ENCODE assay signal across 9 mouse cellular contexts in the genomic region with DNA sequence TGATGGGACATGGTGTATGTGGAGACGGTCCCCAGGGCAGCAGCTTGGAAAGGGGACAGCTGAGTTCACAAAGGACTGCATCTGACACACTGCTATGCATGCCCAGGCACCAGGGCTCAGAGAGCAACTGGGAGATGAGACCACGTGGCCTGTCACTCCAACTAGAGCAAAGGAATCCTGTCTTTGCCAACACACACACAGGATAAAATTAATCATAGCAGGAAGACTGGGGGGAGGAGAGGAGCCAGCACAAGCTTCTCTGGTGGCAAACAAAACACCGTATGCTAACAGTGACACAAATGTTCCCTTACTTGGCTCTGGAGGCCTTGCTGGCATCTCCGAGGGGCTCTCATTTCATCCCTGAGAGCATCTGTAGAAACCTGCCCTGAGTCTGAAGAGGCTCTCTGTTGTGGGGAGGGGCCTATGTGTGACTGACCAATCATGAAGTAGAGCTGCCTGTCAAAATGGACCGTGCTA.
DNase-seq lines count a peak whose midpoint lies in the region; ATAC-seq and TF ChIP-seq lines count a peak whose summit lies in the region.
"Had no signal": no experiment of that assay in that cellular context is flagged by ENCODE, and none has a peak within 500 bp of the region (broad histone marks: within the 10 kb centered on the region; RNA-seq: fewer than 3 reads in every experiment).

No protein-coding gene starts in this region.

- H3K9me3 ChIP-seq in heart, embryonic 16.5 days (replicated peaks; ENCODE audit: control insufficient read depth, low read length), result no peaks in the 10 kb centered on the region
- no peaks in the 10 kb centered on the region for H3K9me3 ChIP-seq in hindbrain, embryonic 15.5 days
- H3K9me3 ChIP-seq in liver, postnatal 0 days (ENCODE audit: low read length), result no peaks in the 10 kb centered on the region

- no peaks in the 10 kb centered on the region for H3K36me3 ChIP-seq in heart, embryonic 16.5 days (ENCODE audit: control insufficient read depth, insufficient read depth)
- H3K36me3 ChIP-seq in hindbrain, embryonic 15.5 days, result no peaks in the 10 kb centered on the region
- no peaks in the 10 kb centered on the region for H3K36me3 ChIP-seq in liver, postnatal 0 days (replicated peaks; ENCODE audit: insufficient read depth, low read length)

- peak overlapping the region; percentile 33; the same call in 1 of the 2 replicates for H3K27ac ChIP-seq in heart, embryonic 16.5 days (ENCODE audit: low read length)
- H3K27ac ChIP-seq in hindbrain, embryonic 15.5 days (replicated peaks), result no peak overlapping the region
- H3K27ac ChIP-seq in liver, postnatal 0 days (ENCODE audit: low read depth), result no peak overlapping the region

- no peak overlapping the region for H3K9ac ChIP-seq in heart, embryonic 16.5 days (ENCODE audit: low read length)
- no peak overlapping the region for H3K9ac ChIP-seq in hindbrain, embryonic 15.5 days
- no peak overlapping the region for H3K9ac ChIP-seq in liver, postnatal 0 days (replicated peaks)

- peak; percentile 73 for ATAC-seq in heart, embryonic 16.5 days (replicated peaks; ENCODE audit: extremely low read depth, insufficient read depth, low FRiP score)
- ATAC-seq in hindbrain, embryonic 15.5 days (ENCODE audit: low FRiP score, low read depth), result peak; percentile 85
- ATAC-seq in liver, postnatal 0 days, result no peak

- H3K4me3 ChIP-seq in heart, embryonic 16.5 days (ENCODE audit: low read length), result no peak overlapping the region
- H3K4me3 ChIP-seq in hindbrain, embryonic 15.5 days, result no peak overlapping the region
- no peak overlapping the region for H3K4me3 ChIP-seq in liver, postnatal 0 days (ENCODE audit: low read depth, low read length)
- H3K4me3 ChIP-seq: megakaryocyte, embryonic 14.5 days had no signal

- DNase-seq in heart, postnatal 4 days, result no peak
- DNase-seq in Muller cell, postnatal 12 days (ENCODE audit: inconsistent ontology term), result peak; percentile 57
- DNase-seq in brain, adult 2 months (ENCODE audit: low read depth, low spot score), result peak; percentile 85
- DNase-seq in liver, postnatal 0 days, result no peak
- no peak for DNase-seq in thymus, postnatal 0 days (ENCODE audit: low spot score)
- DNase-seq: thymus, adult 18-20 months had no signal

- TF ChIP-seq EP300 in liver, postnatal 0 days (IDR thresholded peaks at IDR 0.05; ENCODE audit: low read depth), result no peak

- 33% methylated on average over 5 of the region's 5 CpGs for WGBS in heart, embryonic 16.5 days
- WGBS in hindbrain, embryonic 15.5 days, result 43% methylated on average over 5 of the region's 5 CpGs
- WGBS in liver, postnatal 0 days (ENCODE audit: insufficient replicate concordance), result 51% methylated on average over 5 of the region's 5 CpGs

- peaks cover 7% of the 10 kb centered on the region; the same call in 1 of the 2 replicates for H3K4me1 ChIP-seq in heart, embryonic 16.5 days (ENCODE audit: control insufficient read depth, insufficient read depth, low read length)
- 0 out of 2 replicates have a peak, but pooled peaks cover 14% of the 10 kb centered on the region for H3K4me1 ChIP-seq in hindbrain, embryonic 15.5 days (replicated peaks)
- H3K4me1 ChIP-seq in liver, postnatal 0 days (ENCODE audit: insufficient read depth), result no peaks in the 10 kb centered on the region
- H3K4me1 ChIP-seq: megakaryocyte, embryonic 14.5 days had no signal

- H3K4me2 ChIP-seq in heart, embryonic 16.5 days (ENCODE audit: low read depth, low read length), result no peak overlapping the region
- H3K4me2 ChIP-seq in hindbrain, embryonic 15.5 days, result no peak overlapping the region
- no peak overlapping the region for H3K4me2 ChIP-seq in liver, postnatal 0 days (ENCODE audit: low read depth, low read length)

- TF ChIP-seq CTCF in liver, postnatal 0 days (IDR thresholded peaks at IDR 0.05; ENCODE audit: low read depth), result no peak

- no peaks in the 10 kb centered on the region for H3K27me3 ChIP-seq in heart, embryonic 16.5 days (ENCODE audit: control insufficient read depth, insufficient read depth, low read length)
- H3K27me3 ChIP-seq in hindbrain, embryonic 15.5 days, result no peaks in the 10 kb centered on the region
- no peaks in the 10 kb centered on the region for H3K27me3 ChIP-seq in liver, postnatal 0 days (ENCODE audit: insufficient read depth, low read length)
- H3K27me3 ChIP-seq: megakaryocyte, embryonic 14.5 days had no signal

Comparison
In these comparisons a context has a peak if more than half of its experiments do, and no peak if none do; other contexts are left out.
1. DNase-seq: peak in Muller cell, postnatal 12 days (single experiment) and brain, adult 2 months (single experiment); none in heart, postnatal 4 days (single experiment), liver, postnatal 0 days (single experiment) and thymus, postnatal 0 days (single experiment).